Mouse (Mus musculus) monocyte, adult 2 months (primary cell): ENCODE measurements around the gene Nrsn2.
"Not testable (repeated sequence)": the region's sequence is repeated elsewhere in the genome, so short reads cannot be mapped to it uniquely, and the experiment has no call there.

Experiments used
- DNase-seq, 2 experiments: peaks; one replicate each; pipeline ENCODE4 v3.0.0; 2022; ENCODE audit warnings: low spot score in 2 of 2, low read depth in 1 of 2

Nrsn2 gene

GRCm38 (mm10) chr2:152392786-152393185 lies 16.3 kb upstream of the Nrsn2 start:
- no peak for DNase-seq

DNA sequence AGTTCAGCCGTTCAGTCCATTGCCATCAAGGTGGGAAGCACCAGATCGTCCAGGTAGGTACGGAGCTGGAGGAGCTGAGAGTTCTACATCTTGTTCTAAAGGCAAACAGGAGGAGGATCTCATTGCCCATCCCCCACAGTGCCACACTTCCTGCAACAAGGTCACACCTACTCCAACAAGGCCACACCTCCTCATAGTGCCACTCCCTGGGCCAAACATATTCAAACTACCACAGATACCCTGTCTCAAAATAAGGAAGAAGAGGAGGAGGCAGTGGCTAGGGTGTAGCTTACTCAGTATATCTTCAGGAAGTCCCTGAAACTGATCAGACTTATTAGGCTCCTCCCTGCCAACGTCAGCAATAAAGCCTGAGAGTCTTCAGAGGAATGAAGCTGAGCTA lies 7.8 kb upstream of the Nrsn2 start:
- DNase-seq = no peak

DNA sequence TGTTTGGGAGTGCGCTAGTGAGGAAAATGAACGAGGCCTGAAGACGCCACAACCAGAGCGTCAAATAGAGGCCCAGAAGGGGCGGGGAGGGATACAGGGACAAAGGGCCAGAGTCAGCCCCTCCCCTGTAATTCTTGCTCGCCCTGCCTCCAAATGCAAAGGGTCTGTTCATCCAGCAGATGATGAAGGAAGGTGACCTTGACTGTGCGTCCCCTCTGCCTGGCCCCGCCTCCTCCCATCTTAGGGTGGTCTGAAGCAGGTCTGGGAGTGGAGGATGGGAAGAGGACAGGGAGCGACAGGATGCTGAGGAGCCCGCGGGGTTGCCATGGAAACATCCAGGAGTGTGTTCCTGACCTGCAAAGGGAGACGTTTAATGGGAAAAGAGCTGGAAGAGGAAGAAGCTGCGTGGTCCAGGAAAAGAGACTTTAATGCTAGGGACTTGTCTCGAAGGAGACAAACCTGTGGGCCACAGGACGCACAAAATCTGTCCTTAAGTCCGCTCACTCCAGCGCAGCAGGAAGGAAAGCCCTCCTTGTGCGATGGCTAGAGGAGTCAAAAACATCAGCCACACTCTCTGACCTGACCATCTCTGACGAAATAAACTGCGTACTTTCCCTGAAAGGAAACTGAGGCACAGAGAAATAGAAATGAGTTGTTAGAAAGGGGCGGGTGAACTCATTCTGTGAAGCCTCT lies 640 bp downstream of the Nrsn2 start:
- DNase-seq = no peak

- no peak for DNase-seq
These were observed 2.9 kb downstream of the Nrsn2 start for GRCm38 (mm10) chr2:152373547-152373946.

- DNase-seq = no peak
These were observed 3.8 kb downstream of the Nrsn2 start for GRCm38 (mm10) chr2:152372661-152373060.

DNA sequence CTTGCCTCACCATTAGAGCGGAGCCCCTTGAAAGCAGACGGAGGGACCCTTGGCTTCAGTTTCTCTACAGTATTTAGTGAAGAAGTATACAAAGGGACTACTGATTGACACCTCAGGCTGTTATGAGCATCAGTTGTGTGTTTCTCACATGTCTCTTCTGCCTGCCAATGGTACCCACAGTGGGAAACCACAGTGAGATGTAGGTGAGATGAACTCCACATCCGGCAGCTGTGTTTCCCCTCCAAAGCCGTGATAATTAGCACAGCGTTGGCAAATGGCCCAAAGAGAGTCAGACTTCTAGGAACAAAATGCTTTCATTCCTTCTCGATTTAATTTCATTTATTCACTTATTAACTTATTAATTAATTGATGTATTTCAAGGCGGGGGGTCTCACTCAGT lies 4.3 kb downstream of the Nrsn2 start:
- no peak for DNase-seq

DNA sequence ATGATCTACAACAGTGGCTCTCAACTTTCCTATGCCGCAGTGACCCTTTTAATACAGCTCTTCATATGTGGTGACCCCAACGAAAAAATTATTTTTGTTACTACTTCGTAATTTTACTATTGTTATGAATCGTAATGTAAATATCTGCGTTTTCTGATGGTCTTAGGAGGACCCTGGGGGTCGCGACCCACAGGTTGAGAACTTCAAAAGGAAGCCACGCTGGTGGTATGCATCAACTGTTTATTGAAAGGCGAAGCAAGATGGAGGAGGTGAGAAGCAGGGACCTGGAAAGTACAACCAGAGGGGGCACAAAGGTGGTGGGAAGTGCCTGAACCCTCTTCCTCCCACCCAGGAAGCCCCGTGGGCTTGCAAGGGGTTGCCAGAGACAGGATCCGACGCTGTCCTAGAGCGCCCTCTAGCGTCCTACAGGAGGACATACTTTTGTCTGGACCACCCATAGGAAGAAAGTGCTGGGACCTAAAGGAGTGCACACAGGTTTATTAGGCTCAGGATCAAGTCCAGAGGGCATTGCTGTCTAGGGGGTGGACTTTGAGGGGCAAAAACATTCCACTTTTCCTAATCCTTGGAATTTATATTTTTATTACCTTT lies 7.8 kb downstream of the Nrsn2 start:
- no peak for DNase-seq

DNA sequence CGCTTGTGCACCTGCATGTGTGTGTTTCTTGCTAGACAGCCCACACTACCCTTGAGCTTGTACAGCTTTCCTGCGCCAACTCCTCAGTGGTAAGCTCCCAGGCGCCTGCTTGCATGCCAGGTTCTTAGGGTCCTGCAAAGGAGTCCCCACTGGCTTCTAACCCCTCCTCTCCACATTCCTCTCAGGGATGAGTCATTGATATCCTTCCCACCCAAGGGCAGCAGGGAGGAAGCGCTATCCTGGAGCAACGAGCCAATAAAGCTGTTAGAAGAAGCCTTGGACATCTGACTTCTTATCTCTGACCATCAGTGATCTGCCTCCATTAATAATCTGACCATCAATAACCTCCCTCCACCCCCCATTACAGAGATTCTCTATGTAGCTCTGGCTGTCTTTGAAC lies 8.5 kb downstream of the Nrsn2 start:
- no peak for DNase-seq

- DNase-seq = peak; percentile 10 to 37
These were observed 12.9 kb downstream of the Nrsn2 start for GRCm38 (mm10) chr2:152363245-152364147.

GRCm38 (mm10) chr2:152361193-152361592 lies 15.2 kb downstream of the Nrsn2 start:
- no peak for DNase-seq

DNA sequence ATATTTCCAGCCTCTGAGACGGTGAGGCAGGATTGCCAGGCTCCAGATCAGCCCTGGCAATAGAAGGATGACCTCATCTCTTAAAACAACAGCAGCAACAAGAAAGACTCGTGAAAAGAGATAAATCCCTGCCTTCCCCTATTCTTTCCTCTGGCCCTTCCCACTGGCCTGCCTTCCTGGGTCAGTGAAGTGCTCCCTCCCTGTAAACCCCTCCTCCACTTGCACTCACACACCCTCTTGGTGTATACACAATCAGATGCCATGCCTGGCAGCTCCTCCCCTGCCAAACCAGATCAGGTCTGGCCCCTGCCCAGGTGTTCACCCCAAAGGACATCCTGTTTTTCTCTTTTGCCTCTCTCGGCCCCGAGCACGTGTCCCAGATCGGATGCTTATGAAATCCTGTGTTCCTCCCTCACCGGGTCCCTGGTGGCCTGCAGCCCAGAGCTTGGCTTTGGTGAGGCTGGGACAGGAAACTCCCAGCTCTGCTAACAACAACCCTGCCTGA lies 16.1 kb downstream of the Nrsn2 start:
- DNase-seq = no peak

- DNase-seq = no peak
These were observed 16.8 kb downstream of the Nrsn2 start for GRCm38 (mm10) chr2:152359616-152360015.

GRCm38 (mm10) chr2:152358977-152359376 lies 17.5 kb downstream of the Nrsn2 start:
- not testable (repeated sequence) for DNase-seq

DNA sequence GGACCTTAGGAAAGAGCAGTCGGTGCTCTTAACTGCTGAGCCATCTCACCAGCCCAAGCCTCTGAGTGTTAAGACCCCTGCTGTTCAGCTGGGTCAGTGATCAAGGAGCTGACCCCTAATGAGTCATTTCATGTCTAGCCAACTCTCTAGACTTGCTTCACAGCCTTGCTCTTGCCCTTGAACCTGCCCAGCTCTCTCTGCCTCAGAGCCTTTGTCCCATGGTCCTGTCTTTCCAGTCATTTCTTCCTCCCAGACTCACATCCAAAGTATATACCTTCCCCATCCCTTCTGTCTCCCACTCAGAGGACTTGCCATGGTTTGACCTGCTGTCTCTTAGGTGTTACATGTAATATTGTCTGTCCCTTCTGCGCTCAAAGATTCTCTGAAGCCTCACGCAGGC lies 19.2 kb downstream of the Nrsn2 start:
- no peak for DNase-seq

DNA sequence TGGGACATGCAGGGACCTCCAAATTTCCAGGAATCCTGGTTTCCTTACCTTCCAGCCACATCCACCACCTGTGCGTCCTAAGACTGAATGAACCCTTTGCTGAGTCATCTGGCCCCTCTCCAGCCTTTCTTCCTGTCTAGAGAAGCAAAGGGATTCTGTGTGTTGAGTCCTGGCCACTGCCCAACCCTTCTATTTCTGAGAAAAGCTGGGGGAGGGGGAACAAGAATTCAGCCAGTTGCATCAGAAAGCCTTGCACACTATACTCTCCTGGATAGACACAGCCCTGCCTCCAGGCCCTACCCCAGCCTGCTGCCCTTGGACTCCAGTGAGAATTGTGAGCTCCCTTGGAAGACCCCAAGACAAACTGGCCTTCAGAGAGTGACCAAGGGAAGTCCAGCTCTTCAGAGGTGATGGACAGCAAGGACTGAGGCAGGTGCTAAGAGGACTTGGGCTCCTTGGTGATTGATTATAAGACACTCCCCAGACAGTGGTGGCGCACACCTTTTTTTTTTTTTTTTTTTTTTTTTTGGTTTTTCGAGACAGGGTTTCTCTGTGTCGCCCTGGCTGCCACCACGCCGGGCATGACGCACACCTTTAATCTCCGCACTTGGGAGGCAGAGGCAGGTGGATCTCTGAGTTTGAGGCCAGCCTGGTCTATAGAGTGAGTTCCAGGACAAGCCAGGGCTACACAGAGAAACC lies 26.4 kb downstream of the Nrsn2 start:
- DNase-seq = no peak

GRCm38 (mm10) chr2:152349205-152349604 lies 27.2 kb downstream of the Nrsn2 start:
- DNase-seq = no peak

GRCm38 (mm10) chr2:152347722-152348121 lies 28.7 kb downstream of the Nrsn2 start:
- DNase-seq = no peak

DNA sequence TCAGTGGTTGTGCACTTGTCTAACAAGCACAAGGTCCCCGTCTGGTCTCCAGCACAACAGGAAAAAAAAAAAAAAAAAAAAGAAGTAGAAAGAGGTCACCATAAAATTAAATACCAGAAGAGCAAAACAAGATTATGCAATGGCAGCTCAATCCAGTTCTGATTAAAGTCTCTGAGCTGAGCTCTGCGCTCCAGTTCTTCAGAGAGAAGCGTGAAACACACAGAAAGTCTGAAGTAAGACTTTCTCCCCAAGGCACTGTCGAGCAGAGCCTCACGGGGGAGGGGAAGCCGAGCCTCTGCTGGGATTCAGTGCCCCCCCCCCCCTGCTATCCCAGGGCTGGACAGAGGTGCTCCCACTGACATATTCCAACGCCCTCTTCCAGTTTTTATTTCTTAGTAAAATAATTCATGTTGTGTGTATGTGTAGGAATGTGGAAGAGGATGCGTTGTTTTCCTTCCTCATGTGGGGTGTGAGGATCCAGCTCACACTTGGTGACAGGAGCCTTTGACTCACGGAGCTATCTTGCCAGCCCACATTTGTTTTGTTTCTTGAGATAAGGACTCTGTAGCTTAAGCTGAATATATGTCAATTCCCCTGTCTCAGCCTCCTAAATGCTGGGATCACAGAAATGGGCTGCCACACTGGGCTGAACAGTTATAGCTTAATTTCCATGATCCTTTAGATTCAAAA lies 29.5 kb downstream of the Nrsn2 start:
- no peak for DNase-seq

DNA sequence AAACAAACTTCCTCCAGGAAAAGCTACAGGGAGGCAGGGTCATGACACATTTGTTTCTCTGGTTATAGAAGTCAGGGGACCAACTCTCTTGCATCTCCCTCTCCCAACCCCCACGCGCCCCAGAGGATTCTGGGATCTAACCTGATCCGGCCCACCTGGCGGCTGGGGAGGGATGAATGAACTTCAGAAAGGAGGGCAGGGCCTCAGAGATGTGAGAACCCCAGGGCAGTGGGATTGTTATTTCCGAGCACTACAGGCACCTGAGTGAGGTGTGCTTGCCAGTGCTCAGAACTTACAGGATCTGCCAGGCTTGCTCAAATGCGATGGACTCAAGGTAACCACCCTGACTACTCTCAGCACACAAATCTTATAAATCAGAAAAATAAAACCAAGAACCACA lies 31.0 kb downstream of the Nrsn2 start:
- DNase-seq = no peak

GRCm38 (mm10) chr2:152344909-152345308 lies 31.5 kb downstream of the Nrsn2 start:
- DNase-seq = no peak

GRCm38 (mm10) chr2:152344361-152344760 lies 32.1 kb downstream of the Nrsn2 start:
- no peak for DNase-seq
